Mouse (Mus musculus): ENCODE results near the gene Luc7l2. TPM values are rescaled to one million over a fixed set of nuclear protein-coding genes. Genes with fewer than 3 reads are reported as not detected.

Luc7l2 gene
- polyA plus RNA-seq, 1 experiment from 2014 or later: 48.7 TPM

- no peaks in the 10 kb centered on the region for H3K9me3 ChIP-seq (ENCODE audit: control insufficient read depth, low read length)
- H3K9ac ChIP-seq (replicated peaks; ENCODE audit: low read depth, low read length): no peak overlapping the region
- H3K4me2 ChIP-seq (ENCODE audit: low read length): no peak overlapping the region
- no peak overlapping the region for H3K4me3 ChIP-seq (replicated peaks; ENCODE audit: low read length)
- WGBS: 45% methylated on average over 1 of the region's 1 CpGs
- no peak overlapping the region for H3K27ac ChIP-seq (ENCODE audit: low read length)
- no peaks in the 10 kb centered on the region for H3K27me3 ChIP-seq (replicated peaks; ENCODE audit: control insufficient read depth, insufficient read depth, low read length)
- H3K36me3 ChIP-seq (ENCODE audit: control insufficient read depth, insufficient read depth): no peaks in the 10 kb centered on the region
- H3K4me1 ChIP-seq (replicated peaks; ENCODE audit: control insufficient read depth, insufficient read depth, low read length): no peaks in the 10 kb centered on the region
- no peak for ATAC-seq
These were observed 73.3 kb downstream of the Luc7l2 start for GRCm38 (mm10) chr6:38624439-38624838.

- no peak overlapping the region for H3K4me3 ChIP-seq (replicated peaks; ENCODE audit: low read length)
- no peak for ATAC-seq
- H3K9me3 ChIP-seq (ENCODE audit: control insufficient read depth, low read length): no peaks in the 10 kb centered on the region
- H3K27me3 ChIP-seq (replicated peaks; ENCODE audit: control insufficient read depth, insufficient read depth, low read length): no peaks in the 10 kb centered on the region
- no peaks in the 10 kb centered on the region for H3K4me1 ChIP-seq (replicated peaks; ENCODE audit: control insufficient read depth, insufficient read depth, low read length)
- no peak overlapping the region for H3K9ac ChIP-seq (replicated peaks; ENCODE audit: low read depth, low read length)
- 90% methylated on average over 5 of the region's 5 CpGs for WGBS
- no peak overlapping the region for H3K4me2 ChIP-seq (ENCODE audit: low read length)
- H3K27ac ChIP-seq (ENCODE audit: low read length): no peak overlapping the region
- no peaks in the 10 kb centered on the region for H3K36me3 ChIP-seq (ENCODE audit: control insufficient read depth, insufficient read depth)
These were observed 75.0 kb downstream of the Luc7l2 start for GRCm38 (mm10) chr6:38626086-38626485.

- Histone ChIP-seq H3K9me3 (ENCODE audit: control insufficient read depth, low read length) (no peaks in the 10 kb centered on the region), H3K9ac (replicated peaks; ENCODE audit: low read depth, low read length) (no peak overlapping the region), H3K4me2 (ENCODE audit: low read length) (no peak overlapping the region), H3K4me3 (replicated peaks; ENCODE audit: low read length) (no peak overlapping the region), H3K27ac (ENCODE audit: low read length) (no peak overlapping the region), H3K4me1 (replicated peaks; ENCODE audit: control insufficient read depth, insufficient read depth, low read length) (no peaks in the 10 kb centered on the region), H3K36me3 (ENCODE audit: control insufficient read depth, insufficient read depth) (no peaks in the 10 kb centered on the region), H3K27me3 (replicated peaks; ENCODE audit: control insufficient read depth, insufficient read depth, low read length) (no peaks in the 10 kb centered on the region)
- no peak for ATAC-seq
- WGBS: 91% methylated on average over 4 of the region's 4 CpGs
These were observed 75.9 kb downstream of the Luc7l2 start for GRCm38 (mm10) chr6:38627081-38627480.

GRCm38 (mm10) chr6:38627486-38627885, 76.4 kb downstream of the Luc7l2 start:
- H3K9me3 ChIP-seq (ENCODE audit: control insufficient read depth, low read length): no peaks in the 10 kb centered on the region
- 83% methylated on average over 4 of the region's 4 CpGs for WGBS
- H3K4me1 ChIP-seq (replicated peaks; ENCODE audit: control insufficient read depth, insufficient read depth, low read length): no peaks in the 10 kb centered on the region
- no peak overlapping the region for H3K4me2 ChIP-seq (ENCODE audit: low read length)
- no peak overlapping the region for H3K9ac ChIP-seq (replicated peaks; ENCODE audit: low read depth, low read length)
- no peaks in the 10 kb centered on the region for H3K27me3 ChIP-seq (replicated peaks; ENCODE audit: control insufficient read depth, insufficient read depth, low read length)
- no peaks in the 10 kb centered on the region for H3K36me3 ChIP-seq (ENCODE audit: control insufficient read depth, insufficient read depth)
- H3K4me3 ChIP-seq (replicated peaks; ENCODE audit: low read length): no peak overlapping the region
- H3K27ac ChIP-seq (ENCODE audit: low read length): no peak overlapping the region
- no peak for ATAC-seq

GRCm38 (mm10) chr6:38629556-38629955, 78.4 kb downstream of the Luc7l2 start:
- H3K36me3 ChIP-seq (ENCODE audit: control insufficient read depth, insufficient read depth): no peaks in the 10 kb centered on the region
- no peaks in the 10 kb centered on the region for H3K4me1 ChIP-seq (replicated peaks; ENCODE audit: control insufficient read depth, insufficient read depth, low read length)
- no peaks in the 10 kb centered on the region for H3K9me3 ChIP-seq (ENCODE audit: control insufficient read depth, low read length)
- no peak overlapping the region for H3K4me2 ChIP-seq (ENCODE audit: low read length)
- WGBS: 90% methylated on average over 1 of the region's 1 CpGs
- H3K4me3 ChIP-seq (replicated peaks; ENCODE audit: low read length): no peak overlapping the region
- no peak overlapping the region for H3K9ac ChIP-seq (replicated peaks; ENCODE audit: low read depth, low read length)
- ATAC-seq: no peak
- no peaks in the 10 kb centered on the region for H3K27me3 ChIP-seq (replicated peaks; ENCODE audit: control insufficient read depth, insufficient read depth, low read length)
- no peak overlapping the region for H3K27ac ChIP-seq (ENCODE audit: low read length)

DNA sequence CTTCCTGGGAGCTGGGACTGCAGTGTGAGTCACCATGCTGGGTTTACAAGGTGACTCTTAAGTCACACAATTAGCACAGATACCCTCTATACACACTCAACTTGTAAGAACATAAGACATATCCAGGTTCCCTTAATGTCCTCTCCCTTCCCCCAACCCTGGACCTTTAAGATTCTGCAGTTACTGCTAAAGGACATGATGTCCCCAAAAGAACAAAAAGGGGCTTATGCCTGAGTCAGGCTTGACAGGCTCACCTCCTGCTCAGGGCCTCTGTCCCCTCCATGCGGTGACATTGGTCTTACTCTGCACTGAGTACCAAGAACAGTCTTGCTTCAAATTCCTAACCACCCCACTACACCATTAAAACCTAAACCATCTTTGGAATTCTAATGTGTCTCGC, 81.7 kb downstream of the Luc7l2 start:
- no peak overlapping the region for H3K9ac ChIP-seq (replicated peaks; ENCODE audit: low read depth, low read length)
- H3K27ac ChIP-seq (ENCODE audit: low read length): no peak overlapping the region
- no peak overlapping the region for H3K4me2 ChIP-seq (ENCODE audit: low read length)
- H3K36me3 ChIP-seq (ENCODE audit: control insufficient read depth, insufficient read depth): no peaks in the 10 kb centered on the region
- H3K9me3 ChIP-seq (ENCODE audit: control insufficient read depth, low read length): no peaks in the 10 kb centered on the region
- peaks cover 21% of the 10 kb centered on the region for H3K4me1 ChIP-seq (replicated peaks; ENCODE audit: control insufficient read depth, insufficient read depth, low read length)
- WGBS: 83% methylated on average over 2 of the region's 2 CpGs
- H3K27me3 ChIP-seq (replicated peaks; ENCODE audit: control insufficient read depth, insufficient read depth, low read length): peaks cover 21% of the 10 kb centered on the region
- no peak for ATAC-seq
- no peak overlapping the region for H3K4me3 ChIP-seq (replicated peaks; ENCODE audit: low read length)

DNA sequence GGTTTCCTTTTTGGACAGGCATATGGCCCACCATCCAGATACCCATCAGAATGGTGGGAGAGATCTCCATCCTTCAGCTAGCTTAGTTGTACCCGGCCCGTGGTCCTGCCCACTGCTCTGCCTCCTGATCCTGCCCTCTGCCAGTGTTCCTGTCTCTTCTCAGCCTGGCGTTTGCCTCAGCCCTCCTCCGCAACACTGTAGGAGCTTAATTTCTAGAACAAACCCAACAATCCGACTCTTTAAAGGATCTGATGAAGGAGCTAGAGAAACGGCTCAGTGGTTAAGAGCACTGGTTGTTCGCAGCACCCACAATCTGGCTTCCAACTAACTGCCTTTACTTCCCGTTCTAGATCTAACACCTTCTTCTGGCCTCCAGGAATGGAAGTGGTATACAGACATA, 83.3 kb downstream of the Luc7l2 start:
- no peak for ATAC-seq
- H3K9me3 ChIP-seq (ENCODE audit: control insufficient read depth, low read length): no peaks in the 10 kb centered on the region
- no peak overlapping the region for H3K4me3 ChIP-seq (replicated peaks; ENCODE audit: low read length)
- peaks cover 25% of the 10 kb centered on the region for H3K27me3 ChIP-seq (replicated peaks; ENCODE audit: control insufficient read depth, insufficient read depth, low read length)
- no peak overlapping the region for H3K27ac ChIP-seq (ENCODE audit: low read length)
- peaks cover 21% of the 10 kb centered on the region for H3K4me1 ChIP-seq (replicated peaks; ENCODE audit: control insufficient read depth, insufficient read depth, low read length)
- H3K4me2 ChIP-seq (ENCODE audit: low read length): no peak overlapping the region
- no peak overlapping the region for H3K9ac ChIP-seq (replicated peaks; ENCODE audit: low read depth, low read length)
- WGBS: 81% methylated on average over 8 of the region's 8 CpGs
- H3K36me3 ChIP-seq (ENCODE audit: control insufficient read depth, insufficient read depth): no peaks in the 10 kb centered on the region

GRCm38 (mm10) chr6:38635941-38636851, 85.1 kb downstream of the Luc7l2 start:
- Histone ChIP-seq H3K27me3 (replicated peaks; ENCODE audit: control insufficient read depth, insufficient read depth, low read length) (peaks cover 28% of the 10 kb centered on the region), H3K36me3 (ENCODE audit: control insufficient read depth, insufficient read depth) (no peaks in the 10 kb centered on the region), H3K9me3 (ENCODE audit: control insufficient read depth, low read length) (no peaks in the 10 kb centered on the region), H3K4me1 (replicated peaks; ENCODE audit: control insufficient read depth, insufficient read depth, low read length) (peaks cover 21% of the 10 kb centered on the region), H3K4me2 (ENCODE audit: low read length) (peak overlapping the region; percentile 96), H3K4me3 (replicated peaks; ENCODE audit: low read length) (peak overlapping the region; percentile 55), H3K9ac (replicated peaks; ENCODE audit: low read depth, low read length) (peak overlapping the region; percentile 48), H3K27ac (ENCODE audit: low read length) (no peak overlapping the region)
- under 1% methylated on average over 67 of the region's 72 CpGs for WGBS
- ATAC-seq: peak; percentile 71

DNA sequence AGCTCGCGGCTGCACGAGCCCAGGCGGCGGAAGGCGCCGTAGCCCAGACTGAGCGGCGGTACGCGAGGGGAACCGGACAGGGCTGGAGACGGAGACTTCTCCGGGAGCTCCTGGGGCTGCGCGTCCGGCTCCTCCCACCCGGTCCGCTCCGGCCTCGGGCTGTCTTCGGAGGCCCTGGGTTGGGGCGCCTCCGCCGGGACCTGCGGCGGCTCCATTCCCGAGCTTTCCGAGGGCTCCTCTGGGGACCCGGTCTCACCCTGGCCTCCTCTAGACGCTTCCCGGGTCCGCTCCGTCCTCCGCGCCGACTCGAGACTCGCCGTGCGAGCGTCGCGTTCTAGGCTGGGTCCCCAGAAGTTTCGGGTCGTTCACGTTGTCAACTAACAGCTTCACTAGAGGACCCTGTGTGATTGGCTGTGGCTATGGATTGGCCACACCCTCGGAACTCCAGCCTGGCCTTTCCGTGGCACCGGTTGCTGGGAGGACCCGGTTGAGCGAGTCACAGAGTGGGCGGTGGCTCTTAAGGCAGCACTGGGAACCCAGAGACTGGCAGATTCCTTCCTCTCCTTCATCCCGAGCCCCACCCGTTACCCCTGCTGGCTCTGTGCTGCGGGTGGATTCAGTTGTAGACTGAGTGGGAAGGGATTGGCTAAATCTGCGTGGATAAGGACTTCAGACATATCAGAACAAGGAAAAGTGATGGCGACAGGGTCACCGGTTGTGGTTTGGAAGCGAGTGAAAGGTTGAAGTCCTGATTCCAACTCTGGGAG, 85.9 kb downstream of the Luc7l2 start, which contains the start of gene Klrg2:
Gene Klrg2 (minus strand): TSS at position 391 of the 767 bp plus-strand sequence.
- Histone ChIP-seq H3K4me1 (replicated peaks; ENCODE audit: control insufficient read depth, insufficient read depth, low read length) (peaks cover 21% of the 10 kb centered on the region), H3K9ac (replicated peaks; ENCODE audit: low read depth, low read length) (peak within 1 kb of the TSS; percentile 48), H3K36me3 (ENCODE audit: control insufficient read depth, insufficient read depth) (no peaks in the 10 kb centered on the region), H3K27me3 (replicated peaks; ENCODE audit: control insufficient read depth, insufficient read depth, low read length) (peaks cover 28% of the 10 kb centered on the region), H3K4me2 (ENCODE audit: low read length) (peak within 1 kb of the TSS; percentile 96), H3K4me3 (replicated peaks; ENCODE audit: low read length) (peak within 1 kb of the TSS; percentile 55), H3K27ac (ENCODE audit: low read length) (no peak within 1 kb of the TSS), H3K9me3 (ENCODE audit: control insufficient read depth, low read length) (no peaks in the 10 kb centered on the region)
- peak; percentile 70 for ATAC-seq
- WGBS: 2% methylated on average over 57 of the region's 60 CpGs
